Mouse (Mus musculus) liver, adult 10 weeks (tissue): ENCODE data around the gene Pramel5. TPM values are rescaled to one million over a fixed set of nuclear protein-coding genes. Genes with fewer than 3 reads are reported as not detected.

Source experiments
- polyA plus RNA-seq: library from polyadenylated mRNA; stranded (reverse); fragments of 350-450 nt; fragmentation: Illumina TruSeq; extraction: RNeasy Lipid Tissue Mini Kit (QIAGEN cat#74804); gene quantifications from one replicate; pipeline ENCODE4 v1.2.3, GENCODE M21; 2014; ENCODE audit warnings: low read depth, low replicate concordance

Gene Pramel5
- not detected for polyA plus RNA-seq

GRCm38 (mm10) chr4:144280388-144280787 lies at the start of gene Pramel5:
Gene Pramel5 (minus strand): TSS chr4:144280488.

GRCm38 (mm10) chr4:144329949-144330348 lies 49.7 kb upstream of the Pramel5 start, which contains the start of gene Gm13128:
Gene Gm13128 (plus strand): TSS chr4:144330249.

Other genes with a start within 250 kb of the Pramel5 start
- gene Pramel4, start 221.4 kb downstream of the Pramel5 start, polyA plus RNA-seq: not detected
- gene Gm13102, start 174.0 kb downstream of the Pramel5 start, polyA plus RNA-seq: not detected
- not detected for gene Oog3, start 117.8 kb downstream of the Pramel5 start, polyA plus RNA-seq
- gene Oog2, start 89.8 kb downstream of the Pramel5 start, polyA plus RNA-seq: not detected
- not detected for gene C87977, start 67.2 kb downstream of the Pramel5 start, polyA plus RNA-seq
- gene Gm13128, start 49.8 kb upstream of the Pramel5 start, polyA plus RNA-seq: not detected
- not detected for gene Gm13119, start 77.5 kb upstream of the Pramel5 start, polyA plus RNA-seq
- gene Pramef20, start 97.4 kb upstream of the Pramel5 start, polyA plus RNA-seq: not detected
- not detected for gene Pramef12, start 128.0 kb upstream of the Pramel5 start, polyA plus RNA-seq
- not detected for gene 1700012P22Rik, start 158.3 kb upstream of the Pramel5 start, polyA plus RNA-seq
- gene Gm9944, start 172.8 kb upstream of the Pramel5 start, polyA plus RNA-seq: not detected
- gene Aadacl3, start 183.3 kb upstream of the Pramel5 start, polyA plus RNA-seq: not detected
- not detected for gene 9430007A20Rik, start 239.3 kb upstream of the Pramel5 start, polyA plus RNA-seq